Mouse (Mus musculus) myocyte (in vitro differentiated cells): Measurements from ENCODE around the gene Dlx3.

Experiments used
- CEBPB ChIP-seq: IDR thresholded peaks from 2 replicates; pipeline ENCODE4 v1.6.1; 2011; ENCODE audit warnings: mild to moderate bottlenecking, moderate library complexity; ENCODE audit not compliant: poor library complexity, insufficient read depth, severe bottlenecking
- MAX ChIP-seq: IDR thresholded peaks from one replicate; pipeline ENCODE4 v1.6.1; 2011; ENCODE audit warnings: low read depth, mild to moderate bottlenecking, control low read depth
- POLR2A ChIP-seq: IDR thresholded peaks from one replicate; pipeline ENCODE4 v1.6.1; 2011; ENCODE audit warnings: low read depth, mild to moderate bottlenecking, control low read depth, moderate library complexity; ENCODE audit not compliant: insufficient read length

GRCm38 (mm10) chr11:95137281-95137680 lies 17.4 kb downstream of the Dlx3 start:
- TF ChIP-seq POLR2A (no peak), MAX (no peak), CEBPB (no peak)
